Mouse (Mus musculus) forebrain, embryonic 12.5 days (tissue): ENCODE measurements around the gene Napepld. TPM values are rescaled to one million over a fixed set of nuclear protein-coding genes. Genes with fewer than 3 reads are reported as not detected.
"Not testable (repeated sequence)": the region's sequence is repeated elsewhere in the genome, so short reads cannot be mapped to it uniquely, and the experiment has no call there.

Experiments used
- ATAC-seq: fragments of 200-750 bp; cut with Nextera tagmentation; 2 replicates; pipeline ENCODE4 v1.8.0; 2017; ENCODE audit warnings: moderate TSS enrichment; ENCODE audit not compliant: low FRiP score
- H3K27ac ChIP-seq: fragments of 300-500 bp; sonication (generic); 2 replicates; pipeline ENCODE4 v1.5.1; 2016; ENCODE audit warnings: mild to moderate bottlenecking
- H3K27me3 ChIP-seq: fragments of 300-500 bp; sonication (generic); 2 replicates; pipeline ENCODE4 v1.6.1; 2016; ENCODE audit warnings: mild to moderate bottlenecking
- H3K36me3 ChIP-seq: fragments of 300-500 bp; sonication (generic); replicated peaks from 2 replicates; pipeline ENCODE4 v1.6.1; 2016; ENCODE audit warnings: mild to moderate bottlenecking
- H3K4me1 ChIP-seq: fragments of 300-500 bp; sonication (generic); 2 replicates; pipeline ENCODE4 v1.6.1; 2016
- H3K4me2 ChIP-seq: fragments of 300-500 bp; sonication (generic); 2 replicates; pipeline ENCODE4 v1.6.1; 2016; ENCODE audit warnings: mild to moderate bottlenecking, moderate library complexity
- H3K4me3 ChIP-seq: fragments of 300-500 bp; sonication (generic); replicated peaks from 2 replicates; pipeline ENCODE4 v1.5.1; 2016; ENCODE audit warnings: mild to moderate bottlenecking
- H3K9ac ChIP-seq: fragments of 300-500 bp; sonication (generic); 2 replicates; pipeline ENCODE4 v1.6.1; 2016; ENCODE audit warnings: mild to moderate bottlenecking
- H3K9me3 ChIP-seq: fragments of 300-500 bp; sonication (generic); 2 replicates; pipeline ENCODE4 v1.6.1; 2016
- WGBS: fragments of 180-500 bp; shearing (Covaris S2); methylation state at CpG from one replicate; pipeline ENCODE4 v1.1.7; 2016; 5-methylcytosine and 5-hydroxymethylcytosine counted together
- polyA plus RNA-seq: library from polyadenylated mRNA; unstranded; fragments of >200 nt; fragmentation: Nextera tagmentation; extraction: Ambion mirVana; gene quantifications from 2 replicates; pipeline ENCODE4 v1.2.1, GENCODE M21; 2016

The Napepld gene
- polyA plus RNA-seq, 1 experiment from 2014 or later, result 12.6 TPM

GRCm38 (mm10) chr5:21702873-21703475 lies 1.8 kb upstream of the Napepld start:
- no peak overlapping the region for H3K4me3 ChIP-seq
- H3K4me2 ChIP-seq, result no peak overlapping the region
- H3K9me3 ChIP-seq, result no peaks in the 10 kb centered on the region
- H3K27me3 ChIP-seq, result no peaks in the 10 kb centered on the region
- no peak overlapping the region for H3K9ac ChIP-seq
- 91% methylated on average over 6 of the region's 6 CpGs for WGBS
- no peak overlapping the region for H3K27ac ChIP-seq
- no peaks in the 10 kb centered on the region; the same call in 1 of the 2 replicates for H3K4me1 ChIP-seq
- no peaks in the 10 kb centered on the region for H3K36me3 ChIP-seq
- no peak for ATAC-seq

- Histone ChIP-seq H3K36me3 (no peaks in the 10 kb centered on the region), H3K4me3 (peak overlapping the region; percentile 68), H3K4me2 (peak overlapping the region; percentile 61), H3K27ac (peak overlapping the region; percentile 97), H3K27me3 (no peaks in the 10 kb centered on the region), H3K4me1 (no peaks in the 10 kb centered on the region; the same call in 1 of the 2 replicates), H3K9me3 (no peaks in the 10 kb centered on the region), H3K9ac (peak overlapping the region; percentile 81)
- 55% methylated on average over 2 of the region's 2 CpGs for WGBS
- no peak for ATAC-seq
Observed at GRCm38 (mm10) chr5:21702009-21702364, 791 bp upstream of the Napepld start.

GRCm38 (mm10) chr5:21700934-21701333 lies 262 bp downstream of the Napepld start:
- Histone ChIP-seq H3K4me2 (peak overlapping the region; percentile 61), H3K4me1 (no peaks in the 10 kb centered on the region; the same call in 1 of the 2 replicates)

GRCm38 (mm10) chr5:21700272-21700821 lies 849 bp downstream of the Napepld start:
- Histone ChIP-seq H3K4me1 (no peaks in the 10 kb centered on the region; the same call in 1 of the 2 replicates), H3K36me3 (no peaks in the 10 kb centered on the region), H3K27me3 (no peaks in the 10 kb centered on the region), H3K4me2 (peak overlapping the region; percentile 61), H3K4me3 (peak overlapping the region; percentile 68), H3K9ac (peak overlapping the region; percentile 65), H3K27ac (no peak overlapping the region), H3K9me3 (no peaks in the 10 kb centered on the region)
- ATAC-seq, result no peak
- WGBS, result 8% methylated on average over 10 of the region's 10 CpGs

More at GRCm38 (mm10) chr5:21700934-21701333, 262 bp downstream of the Napepld start:
- Histone ChIP-seq H3K9ac (peak overlapping the region; percentile 65), H3K4me3 (peak overlapping the region; percentile 68), H3K27me3 (no peaks in the 10 kb centered on the region), H3K9me3 (no peaks in the 10 kb centered on the region), H3K27ac (peak overlapping the region; percentile 97), H3K36me3 (no peaks in the 10 kb centered on the region)
- peak; percentile 75 for ATAC-seq
- WGBS, result under 1% methylated on average over 22 of the region's 22 CpGs

- peak overlapping the region; percentile 51 for H3K4me2 ChIP-seq
- not testable (repeated sequence) for H3K4me1 ChIP-seq, H3K9me3 ChIP-seq, H3K9ac ChIP-seq, H3K27me3 ChIP-seq, ATAC-seq, H3K36me3 ChIP-seq, H3K27ac ChIP-seq
- peak overlapping the region; percentile 24 for H3K4me3 ChIP-seq
- WGBS, result 85% methylated on average over 3 of the region's 3 CpGs
Observed at GRCm38 (mm10) chr5:21699555-21699954, 1.6 kb downstream of the Napepld start.

GRCm38 (mm10) chr5:21694854-21695490 lies 6.2 kb downstream of the Napepld start:
- no peak for ATAC-seq
- Histone ChIP-seq H3K27ac (no peak overlapping the region), H3K9me3 (no peaks in the 10 kb centered on the region), H3K9ac (no peak overlapping the region), H3K4me1 (no peaks in the 10 kb centered on the region; the same call in 1 of the 2 replicates), H3K27me3 (no peaks in the 10 kb centered on the region), H3K4me3 (no peak overlapping the region), H3K4me2 (no peak overlapping the region), H3K36me3 (no peaks in the 10 kb centered on the region)
- WGBS, result 89% methylated on average over 3 of the region's 3 CpGs

- H3K9ac ChIP-seq, result no peak overlapping the region
- no peak overlapping the region for H3K4me2 ChIP-seq
- H3K36me3 ChIP-seq, result peaks cover 13% of the 10 kb centered on the region
- no peak for ATAC-seq
- no peaks in the 10 kb centered on the region for H3K27me3 ChIP-seq
- H3K4me3 ChIP-seq, result no peak overlapping the region
- no peak overlapping the region for H3K27ac ChIP-seq
- H3K9me3 ChIP-seq, result no peaks in the 10 kb centered on the region
- 89% methylated on average over 3 of the region's 3 CpGs for WGBS
- no peaks in the 10 kb centered on the region for H3K4me1 ChIP-seq
Observed at GRCm38 (mm10) chr5:21693372-21693870, 7.8 kb downstream of the Napepld start.

- WGBS, result 92% methylated on average over 5 of the region's 5 CpGs
- no peak for ATAC-seq
- H3K4me1 ChIP-seq, result no peaks in the 10 kb centered on the region
- H3K27me3 ChIP-seq, result no peaks in the 10 kb centered on the region
- H3K9me3 ChIP-seq, result no peaks in the 10 kb centered on the region
- H3K27ac ChIP-seq, result no peak overlapping the region
- no peak overlapping the region for H3K4me3 ChIP-seq
- H3K4me2 ChIP-seq, result no peak overlapping the region
- H3K36me3 ChIP-seq, result peaks cover 14% of the 10 kb centered on the region
- no peak overlapping the region for H3K9ac ChIP-seq
Observed at GRCm38 (mm10) chr5:21692230-21692629, 9.0 kb downstream of the Napepld start.

- Histone ChIP-seq H3K27me3 (no peaks in the 10 kb centered on the region), H3K27ac (no peak overlapping the region), H3K4me2 (no peak overlapping the region), H3K9me3 (no peaks in the 10 kb centered on the region), H3K36me3 (peaks cover 34% of the 10 kb centered on the region), H3K4me1 (no peaks in the 10 kb centered on the region), H3K4me3 (no peak overlapping the region), H3K9ac (no peak overlapping the region)
- ATAC-seq, result no peak
- 79% methylated on average over 4 of the region's 4 CpGs for WGBS
Observed at GRCm38 (mm10) chr5:21687042-21687441, 14.2 kb downstream of the Napepld start.

- Histone ChIP-seq H3K4me3 (no peak overlapping the region), H3K36me3 (peaks cover 44% of the 10 kb centered on the region), H3K4me1 (no peaks in the 10 kb centered on the region), H3K27me3 (no peaks in the 10 kb centered on the region), H3K9me3 (no peaks in the 10 kb centered on the region), H3K9ac (no peak overlapping the region), H3K4me2 (no peak overlapping the region), H3K27ac (no peak overlapping the region)
- WGBS, result 64% methylated on average over 10 of the region's 10 CpGs
- ATAC-seq, result no peak
Observed at GRCm38 (mm10) chr5:21685001-21685400, 16.2 kb downstream of the Napepld start.

GRCm38 (mm10) chr5:21683811-21684210 lies 17.4 kb downstream of the Napepld start:
- H3K36me3 ChIP-seq, result peaks cover 37% of the 10 kb centered on the region
- no peak overlapping the region for H3K4me3 ChIP-seq
- H3K4me2 ChIP-seq, result no peak overlapping the region
- H3K4me1 ChIP-seq, result no peaks in the 10 kb centered on the region
- ATAC-seq, result no peak
- H3K27ac ChIP-seq, result no peak overlapping the region
- 97% methylated on average over 9 of the region's 9 CpGs for WGBS
- no peak overlapping the region for H3K9ac ChIP-seq
- no peaks in the 10 kb centered on the region for H3K27me3 ChIP-seq
- no peaks in the 10 kb centered on the region for H3K9me3 ChIP-seq

- ATAC-seq, result no peak
- Histone ChIP-seq H3K4me2 (no peak overlapping the region), H3K9me3 (no peaks in the 10 kb centered on the region), H3K4me1 (no peaks in the 10 kb centered on the region), H3K4me3 (no peak overlapping the region), H3K27ac (no peak overlapping the region), H3K27me3 (no peaks in the 10 kb centered on the region), H3K36me3 (peaks cover 55% of the 10 kb centered on the region), H3K9ac (no peak overlapping the region)
- WGBS, result 87% methylated on average over 5 of the region's 5 CpGs
Observed at GRCm38 (mm10) chr5:21680940-21681339, 20.3 kb downstream of the Napepld start.
